Mouse (Mus musculus): ENCODE data around the gene Zfp786.

Gene Zfp786

DNA sequence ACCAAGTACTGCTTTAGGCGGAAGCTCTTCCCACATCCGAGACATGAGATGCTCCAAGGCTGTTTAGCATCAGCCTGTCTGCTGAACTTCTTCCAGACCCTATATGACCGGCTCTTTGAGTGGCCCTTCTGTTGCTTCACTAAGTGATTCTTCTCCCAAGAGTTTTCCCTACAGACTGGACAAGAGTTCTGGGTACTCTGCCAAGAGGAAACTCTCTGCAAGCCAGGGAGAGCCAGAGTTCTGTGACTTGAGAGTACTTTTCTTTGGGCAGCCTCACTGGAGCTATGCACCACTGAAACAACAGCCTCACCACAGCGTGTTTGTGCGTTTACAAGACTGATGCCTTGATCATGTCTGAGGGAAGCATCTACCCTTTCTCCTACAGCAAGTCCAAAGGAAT, 9.4 kb downstream of the Zfp786 start:
- no peak for DNase-seq (ENCODE audit: low read depth, low spot score)

DNA sequence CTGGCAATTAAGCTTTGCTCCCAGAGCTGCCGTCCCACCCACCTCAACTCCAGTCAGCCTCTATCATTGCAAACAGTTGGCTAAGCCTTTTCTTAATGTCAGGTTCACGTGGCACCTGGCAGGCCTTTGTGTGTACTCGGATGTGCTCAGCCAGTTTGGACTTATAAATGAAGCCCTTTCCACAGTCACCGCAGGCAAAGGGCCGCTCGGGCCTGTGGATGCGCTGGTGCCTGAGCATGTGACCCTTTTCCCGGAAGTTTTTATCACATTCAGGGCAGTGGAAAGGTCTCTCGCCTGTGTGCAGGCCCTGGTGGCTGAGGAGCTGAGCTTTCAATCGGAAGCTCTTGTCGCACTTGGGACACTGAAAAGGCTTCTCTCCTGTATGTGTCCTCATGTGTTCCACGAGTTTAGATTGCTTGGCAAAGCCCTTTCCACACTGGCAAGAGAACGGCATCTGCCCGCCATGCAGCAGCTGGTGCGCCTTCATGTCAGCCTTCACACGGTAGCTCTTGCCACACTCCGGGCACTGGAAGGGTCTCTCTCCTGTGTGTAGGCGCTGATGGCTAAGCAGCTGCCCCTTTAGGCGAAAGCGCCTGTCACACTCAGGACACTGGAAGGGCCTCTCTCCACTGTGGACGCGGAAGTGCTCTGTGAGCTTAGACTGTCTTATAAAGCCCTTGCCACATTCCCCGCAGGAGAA, 10.9 kb downstream of the Zfp786 start:
- peak; percentile 57 for DNase-seq (ENCODE audit: low read depth, low spot score)

DNA sequence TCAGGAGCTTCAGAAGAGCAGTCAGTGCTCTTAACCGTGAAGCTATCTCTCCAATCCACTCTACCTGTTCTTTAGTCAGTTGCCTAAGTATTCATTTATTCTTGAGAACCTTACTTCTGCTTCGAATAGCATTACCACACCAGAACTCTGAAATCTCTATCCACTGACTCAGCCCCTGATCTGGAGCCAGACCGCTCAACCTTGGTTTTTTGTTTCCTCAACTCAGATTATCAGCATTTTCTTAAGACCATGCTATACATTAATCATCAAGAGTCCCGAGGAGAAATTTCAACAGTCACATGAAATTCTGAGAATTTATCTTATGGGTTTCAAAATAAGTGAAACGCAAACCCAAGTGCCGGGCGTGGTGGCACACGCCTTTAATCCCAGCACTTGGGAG, 11.9 kb downstream of the Zfp786 start:
- no peak for DNase-seq (ENCODE audit: low read depth, low spot score)

DNA sequence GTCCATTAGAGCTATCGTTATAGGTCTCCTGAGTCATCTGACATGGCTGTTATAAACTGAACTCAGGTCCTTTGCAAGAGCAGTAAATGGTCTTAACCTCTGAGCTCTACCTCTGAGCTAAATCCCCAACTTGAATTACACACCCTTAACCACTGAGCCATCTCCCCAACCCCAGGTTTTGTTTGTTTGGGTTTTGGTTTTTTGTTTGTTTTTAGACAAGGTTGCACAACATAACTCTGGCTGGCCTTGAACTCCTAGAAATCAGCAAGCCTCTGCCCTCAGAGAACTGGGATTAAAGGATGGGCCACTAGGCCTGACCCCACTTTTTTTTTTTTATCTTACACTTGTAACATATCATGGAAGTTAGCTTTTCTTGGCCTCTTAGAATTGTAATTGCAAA, 14.5 kb downstream of the Zfp786 start:
- DNase-seq (ENCODE audit: low read depth, low spot score): no peak

DNA sequence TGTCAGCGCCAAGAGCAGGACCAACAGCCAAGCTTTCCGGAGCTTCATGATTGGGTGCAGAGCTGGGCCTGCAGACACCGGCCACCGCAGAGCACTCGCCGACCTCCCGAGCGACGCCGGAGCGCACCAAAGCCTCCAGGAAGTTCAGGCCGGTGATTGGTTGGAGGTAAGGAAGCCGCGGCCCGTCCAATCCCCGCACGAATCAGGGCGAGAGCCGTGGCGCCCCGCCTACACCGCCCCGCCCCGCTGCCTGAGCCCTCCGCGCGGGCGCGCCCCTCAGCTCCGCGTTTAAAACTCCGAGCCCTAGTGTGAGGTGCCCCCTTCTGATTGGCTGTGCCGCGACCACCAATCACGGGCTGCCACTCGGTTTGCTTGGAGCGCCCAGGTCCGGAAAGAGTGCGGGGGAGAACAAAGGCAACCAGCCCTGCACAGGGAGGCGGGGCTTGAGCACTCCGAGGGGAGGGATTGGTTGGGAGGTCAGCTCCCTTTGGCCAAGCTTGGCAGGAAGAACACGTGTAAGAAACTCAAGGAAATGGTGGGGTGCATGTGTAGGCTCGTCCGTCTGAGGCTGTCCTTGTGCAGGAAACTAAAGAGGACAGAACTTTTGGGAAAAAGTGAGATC, 17.3 kb downstream of the Zfp786 start, which contains the start of gene Pdia4:
Pdia4 (minus strand) TSS at position 174 of the 622 bp plus-strand sequence.
- DNase-seq (ENCODE audit: low read depth, low spot score): peak; percentile 100

DNA sequence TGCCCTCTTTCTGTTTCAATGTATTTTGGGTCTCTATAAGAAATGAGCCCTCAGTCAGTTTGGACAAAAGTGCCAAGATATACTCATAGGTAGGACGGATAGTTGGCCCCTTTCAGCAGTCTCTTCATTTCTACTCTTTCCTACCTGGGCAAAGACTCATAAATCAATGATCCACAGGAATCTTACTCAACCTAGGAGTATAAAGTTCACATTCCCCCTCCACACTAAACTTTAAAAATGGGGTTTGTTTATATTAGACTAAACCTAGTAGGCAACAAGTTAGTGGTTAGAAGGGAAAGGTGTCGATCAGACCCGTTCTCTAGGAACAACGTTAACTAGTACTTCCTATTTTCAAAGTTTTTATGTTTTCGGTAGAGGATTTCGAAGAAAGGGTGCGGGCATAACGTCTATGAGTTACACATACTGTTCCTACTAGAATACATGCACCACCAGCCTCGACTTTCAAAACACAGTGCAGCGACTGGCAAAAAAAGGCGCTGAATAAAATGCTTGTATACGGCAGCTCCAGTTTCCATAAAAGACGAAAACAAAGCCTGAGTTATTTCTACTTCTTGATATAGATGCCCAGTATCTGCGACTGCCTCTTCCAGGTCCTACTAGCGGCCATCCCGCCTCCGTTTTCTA, 18.3 kb downstream of the Zfp786 start:
- DNase-seq (ENCODE audit: low read depth, low spot score): no peak

DNA sequence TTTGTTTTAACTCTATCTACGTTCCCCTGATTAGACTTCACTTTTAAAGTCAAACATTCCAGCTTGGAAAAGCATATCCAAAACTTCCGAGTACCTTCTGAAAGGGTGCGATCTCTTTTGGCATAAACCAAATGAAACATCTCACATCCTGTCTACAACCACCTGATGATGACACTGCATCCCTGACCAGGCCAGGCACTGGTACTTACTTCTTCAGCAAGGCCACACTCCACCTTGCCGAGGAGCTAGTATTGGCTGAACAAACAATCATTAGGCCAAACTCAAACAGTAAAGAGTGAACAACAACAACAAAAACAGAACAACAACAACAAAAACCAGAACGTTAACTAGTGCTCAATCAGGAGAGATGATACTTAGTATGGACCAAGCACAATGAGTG, 19.3 kb downstream of the Zfp786 start:
- no peak for DNase-seq (ENCODE audit: low read depth, low spot score)

DNA sequence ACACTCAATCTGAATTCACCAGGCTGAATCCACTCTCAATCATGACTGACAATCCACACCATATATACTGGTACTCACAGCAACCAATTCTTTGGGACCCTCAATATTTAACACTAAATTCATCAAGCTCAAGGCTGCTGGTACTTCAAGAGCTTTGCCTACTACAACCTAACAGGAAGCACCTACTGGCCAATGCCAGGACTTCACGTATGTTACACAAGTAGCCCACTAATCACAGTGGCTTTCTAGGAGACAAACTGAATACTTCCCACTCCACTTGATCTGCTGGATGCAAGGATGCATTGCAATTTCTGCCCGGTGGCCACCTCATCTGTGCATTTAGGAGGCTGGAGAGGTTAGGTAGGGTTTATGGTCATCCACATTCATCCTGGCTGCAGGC, 20.5 kb downstream of the Zfp786 start:
- no peak for DNase-seq (ENCODE audit: low read depth, low spot score)

DNA sequence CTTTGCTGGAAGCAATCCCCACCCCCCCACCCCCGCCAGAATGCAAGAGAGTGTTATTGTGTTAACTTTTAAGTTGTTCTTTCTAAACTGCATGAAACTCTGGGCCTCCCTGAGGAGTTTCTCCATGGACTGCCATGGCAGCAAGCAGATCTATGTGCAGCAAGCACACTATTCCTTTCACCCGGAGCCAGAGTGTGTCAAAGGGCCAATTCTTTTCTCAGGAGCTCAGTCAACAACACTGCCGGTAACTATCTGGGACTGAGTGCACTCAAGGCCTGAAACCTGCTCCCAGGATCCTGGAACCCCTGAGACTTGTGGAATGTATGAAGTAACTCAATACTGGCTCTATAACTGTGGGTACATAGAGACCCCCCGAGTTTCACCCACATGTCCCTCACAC, 21.6 kb downstream of the Zfp786 start:
- DNase-seq (ENCODE audit: low read depth, low spot score): no peak

DNA sequence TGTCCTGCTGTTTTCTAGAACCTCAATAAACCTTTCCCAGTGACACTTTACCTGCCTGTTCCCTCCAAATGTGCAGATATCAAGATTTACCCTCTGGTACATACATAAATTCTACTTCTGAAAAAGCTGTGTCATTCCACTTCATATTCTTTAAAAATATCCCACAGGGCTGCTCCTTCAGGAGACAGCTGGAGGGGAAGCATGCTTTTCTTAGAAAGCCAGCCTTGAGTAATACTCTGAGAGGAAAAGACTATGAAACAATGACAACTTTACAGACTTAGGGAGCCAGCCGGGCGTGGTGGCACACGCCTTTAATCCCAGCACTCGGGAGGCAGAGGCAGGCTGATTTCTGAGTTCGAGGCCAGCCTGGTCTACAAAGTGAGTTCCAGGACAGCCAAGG, 22.1 kb downstream of the Zfp786 start:
- no peak for DNase-seq (ENCODE audit: low read depth, low spot score)

DNA sequence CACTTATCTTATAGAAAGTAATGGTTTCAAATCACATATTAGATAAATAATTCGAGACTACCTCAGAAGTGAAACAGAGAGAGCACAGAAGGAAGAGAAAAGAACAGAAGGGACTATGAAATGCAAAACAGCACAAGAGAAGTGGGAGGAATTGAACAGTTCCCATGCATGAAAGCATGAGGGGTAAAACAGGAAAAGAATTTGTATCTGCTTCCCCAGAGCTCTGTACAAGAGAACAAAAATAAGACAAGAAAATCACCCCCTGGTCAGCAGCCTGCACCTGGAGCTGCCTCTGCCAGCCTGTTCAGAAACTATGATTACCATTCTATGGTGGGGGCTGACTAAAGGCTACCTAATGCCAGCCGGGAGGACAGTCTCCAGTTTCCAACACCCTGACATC, 23.2 kb downstream of the Zfp786 start:
- DNase-seq (ENCODE audit: low read depth, low spot score): no peak

DNA sequence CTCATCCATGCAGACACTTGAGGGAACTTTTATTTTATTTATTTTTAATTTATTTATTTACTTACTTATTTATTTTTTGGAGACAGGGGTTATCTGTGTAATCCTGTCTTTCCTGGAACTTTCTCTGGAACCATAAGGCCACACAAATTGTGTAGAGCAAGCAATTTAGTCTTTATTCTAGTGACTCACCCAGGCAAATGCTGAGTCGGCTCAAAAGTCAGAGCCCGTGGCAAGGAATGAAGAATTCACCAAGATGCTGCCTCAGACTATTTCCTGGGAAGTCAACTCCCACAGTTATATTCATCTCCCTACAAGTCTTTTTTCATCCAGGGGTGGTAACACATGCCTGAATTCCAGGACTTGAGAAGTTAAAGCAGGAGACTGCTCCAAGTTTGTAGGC, 25.1 kb downstream of the Zfp786 start:
- no peak for DNase-seq (ENCODE audit: low read depth, low spot score)

DNA sequence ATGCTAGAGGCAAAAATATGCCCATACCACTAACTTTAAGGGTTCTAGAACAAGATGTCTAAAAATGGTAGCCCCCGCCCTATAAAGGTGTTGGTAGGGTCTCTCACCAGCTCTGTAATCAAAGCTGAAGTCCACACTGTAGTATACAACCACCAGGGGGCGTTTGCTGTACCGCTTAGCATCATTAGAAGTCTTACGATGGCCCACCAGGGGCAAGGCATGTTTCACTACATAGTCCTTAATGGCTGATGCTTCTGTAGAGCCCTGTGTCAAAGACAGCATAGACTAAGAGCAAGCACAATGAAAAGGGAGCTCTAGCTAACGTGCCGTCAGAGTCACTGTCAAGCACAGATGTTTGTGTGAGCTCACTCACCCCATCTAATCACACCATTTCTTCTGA, 31.6 kb downstream of the Zfp786 start:
- DNase-seq (ENCODE audit: low read depth, low spot score): peak; percentile 94

DNA sequence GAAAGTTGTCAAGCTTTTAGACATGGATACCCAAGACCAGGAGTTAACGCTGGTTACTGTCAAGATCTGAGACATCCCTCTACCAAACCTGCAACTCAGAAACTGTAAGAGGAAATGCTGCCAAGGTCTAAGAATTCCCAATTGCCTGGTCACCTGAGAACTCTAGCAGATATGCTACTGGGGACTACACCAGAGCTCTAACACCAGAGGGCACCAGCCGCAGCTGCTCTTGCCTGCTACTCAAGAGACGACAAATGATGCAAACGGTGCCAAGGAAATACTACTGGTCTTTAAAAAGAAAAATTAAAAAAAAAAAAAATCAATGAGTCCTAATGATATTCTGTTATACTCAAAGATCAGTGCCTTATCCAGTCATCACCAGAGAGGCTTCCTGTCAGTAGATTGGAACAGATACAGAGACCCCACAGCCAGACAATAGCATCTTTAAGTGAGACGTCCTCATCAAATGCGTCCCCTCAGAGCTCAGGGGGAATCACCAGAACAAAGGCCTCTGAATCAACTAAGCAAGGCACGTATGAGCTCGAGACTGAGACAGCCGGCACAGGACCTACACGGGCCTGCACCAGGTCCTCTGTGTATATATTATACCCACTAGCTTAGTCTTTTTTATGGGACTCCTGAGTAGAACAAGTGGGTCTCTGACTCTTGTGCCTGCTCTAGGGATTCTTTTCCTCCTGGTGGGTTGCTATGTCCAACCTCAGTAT, 36.4 kb downstream of the Zfp786 start:
- peak; percentile 64 for DNase-seq (ENCODE audit: low read depth, low spot score)

DNA sequence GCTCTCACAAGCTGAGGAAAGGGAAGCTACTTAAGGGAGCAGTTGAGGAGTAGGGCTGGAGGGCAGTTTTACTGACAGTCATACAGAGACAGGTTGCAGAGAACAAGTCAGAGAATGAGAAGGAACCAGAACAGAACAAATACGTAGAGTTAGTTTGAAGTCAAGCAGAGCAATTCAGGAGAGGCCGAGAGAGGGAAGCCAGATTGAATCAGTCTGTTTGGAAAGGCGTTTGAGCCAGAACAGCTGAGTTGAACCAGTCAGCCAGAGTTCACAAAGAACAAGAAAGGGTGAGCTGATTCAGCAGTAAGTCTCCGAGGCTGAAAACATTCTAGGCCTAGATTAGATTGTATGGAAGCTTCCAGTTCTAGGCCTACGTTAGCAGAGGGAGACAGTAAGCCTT, 37.4 kb downstream of the Zfp786 start:
- no peak for DNase-seq (ENCODE audit: low read depth, low spot score)

DNA sequence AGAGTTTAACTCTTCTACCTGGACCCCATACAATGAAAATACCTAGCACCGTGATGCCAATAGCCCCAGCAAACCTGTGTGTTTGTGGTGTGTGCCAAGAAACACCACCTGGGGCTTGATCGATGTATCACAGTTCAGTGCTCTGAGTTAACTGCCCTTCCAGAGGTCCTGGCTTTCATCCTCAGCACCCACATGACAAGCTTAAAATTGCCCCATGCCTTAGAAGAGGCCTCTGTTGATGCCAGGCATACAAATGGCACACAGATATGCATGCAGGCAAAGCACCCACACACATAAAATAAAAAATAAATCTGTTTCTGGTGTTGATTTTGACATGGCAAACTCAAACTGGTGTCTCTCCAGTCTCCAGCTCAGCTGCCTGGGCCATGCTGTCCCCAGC, 38.1 kb downstream of the Zfp786 start:
- DNase-seq (ENCODE audit: low read depth, low spot score): no peak

DNA sequence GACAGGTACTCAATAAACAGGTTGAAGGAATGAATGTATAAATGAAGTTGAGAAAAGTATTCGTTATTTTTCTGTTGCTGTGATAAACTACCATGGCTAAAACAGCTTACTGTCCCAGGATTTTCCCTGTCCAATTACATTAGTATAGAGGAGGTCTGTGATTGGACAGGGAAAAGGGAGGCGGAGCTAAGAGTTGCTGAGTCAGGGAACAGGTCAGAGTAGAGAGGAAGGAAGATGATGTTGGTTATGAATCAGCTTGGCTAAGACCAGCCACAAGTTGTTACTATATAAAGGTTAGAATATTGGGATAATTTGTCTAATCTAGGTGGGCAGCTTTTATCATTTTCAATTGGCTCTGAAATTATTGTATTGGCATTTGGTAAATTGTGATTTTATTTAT, 39.9 kb downstream of the Zfp786 start:
- DNase-seq (ENCODE audit: low read depth, low spot score): peak; percentile 78

DNA sequence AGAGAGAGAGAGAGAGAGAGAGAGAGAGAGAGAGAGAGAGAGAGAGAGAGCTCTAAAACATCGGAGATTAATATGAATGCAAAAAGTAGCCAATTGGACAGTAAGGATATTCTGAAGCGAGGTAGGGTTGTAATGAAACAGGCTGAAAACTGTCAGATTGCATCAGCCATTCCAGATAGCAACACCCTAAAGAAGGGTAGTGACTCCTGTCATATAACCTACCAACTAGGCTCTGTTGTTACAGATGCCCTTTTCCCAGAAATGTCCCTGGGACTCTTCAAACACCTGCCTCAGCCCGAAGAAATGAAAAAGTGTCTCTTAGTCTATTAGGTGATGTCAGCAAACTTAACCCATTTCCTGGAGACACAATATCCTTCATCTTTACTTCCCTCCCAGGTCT, 41.8 kb downstream of the Zfp786 start:
- no peak for DNase-seq (ENCODE audit: low read depth, low spot score)

DNA sequence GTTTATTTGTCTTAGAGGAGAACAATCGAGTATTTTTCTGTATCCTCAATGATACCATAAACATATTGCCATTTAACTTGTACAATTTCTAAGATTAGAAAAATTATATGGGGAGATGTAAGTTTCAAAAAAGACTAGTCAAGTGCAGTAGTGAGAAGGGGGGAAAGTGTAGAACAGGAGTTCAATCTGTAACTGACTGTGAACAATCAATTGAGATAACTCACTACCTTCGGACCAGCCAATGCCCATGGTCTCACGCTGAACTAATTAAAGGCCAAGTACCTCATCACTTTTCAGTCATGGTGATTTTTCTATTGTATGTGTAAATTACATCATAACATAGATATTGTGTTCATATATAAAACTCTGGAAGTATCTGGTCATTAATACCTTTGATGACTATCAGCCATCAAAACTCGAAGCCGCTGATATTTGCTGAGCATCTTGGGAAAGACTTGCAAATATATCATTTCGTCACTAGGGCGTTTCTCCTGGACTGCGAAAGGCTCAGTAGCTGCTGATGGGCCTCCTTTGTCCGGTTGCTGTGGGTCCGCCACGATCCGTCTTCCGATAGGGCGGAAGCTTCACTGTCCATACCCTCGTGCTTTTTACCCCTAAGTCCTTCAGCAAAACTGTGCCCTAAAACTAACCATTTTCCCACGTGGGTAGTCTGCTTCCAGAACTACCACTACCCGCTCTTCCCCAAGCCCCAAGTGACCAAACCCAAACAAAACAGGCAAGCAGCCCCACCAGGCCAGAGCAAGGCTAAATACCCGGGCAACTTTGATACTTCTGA, 42.5 kb downstream of the Zfp786 start:
- peak; percentile 95 for DNase-seq (ENCODE audit: low read depth, low spot score)

DNA sequence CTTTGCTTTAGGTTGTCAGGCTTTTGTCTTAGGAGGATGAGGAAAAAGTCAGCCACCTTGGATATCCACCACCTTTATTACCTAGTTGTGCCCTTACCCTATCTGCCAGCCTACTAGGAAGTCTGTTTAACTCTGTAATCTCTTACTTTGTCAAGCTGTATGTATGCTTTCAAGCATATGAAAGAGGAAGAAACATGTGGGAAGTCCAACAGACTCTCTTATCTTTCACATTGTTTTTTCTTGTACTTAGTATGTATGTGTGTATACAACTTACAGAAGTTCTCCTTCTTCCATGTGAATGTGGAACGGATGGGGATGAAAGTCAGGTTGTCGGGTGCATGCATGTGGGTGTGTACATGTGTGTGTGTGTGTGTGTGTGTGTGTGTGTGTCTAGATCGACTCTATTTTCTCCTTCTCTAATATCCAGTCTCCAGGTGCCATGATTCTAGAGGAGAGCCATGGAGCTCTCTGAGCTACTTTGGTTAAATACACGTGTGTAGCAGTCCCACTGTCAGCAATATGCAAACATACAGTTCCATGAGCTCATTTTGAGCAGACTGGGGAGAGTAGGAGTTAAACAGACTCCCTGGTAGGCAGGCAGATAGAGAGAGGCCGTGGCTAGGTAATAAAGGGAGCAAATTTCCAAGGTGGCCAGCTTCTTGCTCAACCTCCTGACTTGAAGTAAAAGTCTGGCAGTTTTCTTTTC, 45.8 kb downstream of the Zfp786 start:
- DNase-seq (ENCODE audit: low read depth, low spot score): no peak
